Mouse (Mus musculus) layer of hippocampus, postnatal 25 days (tissue): ENCODE measurements around the gene Tnrc6c. TPM values are rescaled to one million over a fixed set of nuclear protein-coding genes. Genes with fewer than 3 reads are reported as not detected.
A peak's percentile ranks its signal among the peaks of the same experiment; 100 is the strongest.

ENCODE experiments used
- DNase-seq, 2 experiments: peaks; one replicate each; pipeline ENCODE4 v3.0.0; 2022; ENCODE audit warnings: mixed read lengths in 2 of 2, low spot score in 1 of 2; ENCODE audit errors: extremely low spot score in 1 of 2
- total RNA-seq, 2 experiments: library from RNA; stranded (reverse); gene quantifications; 2 replicates each; pipeline ENCODE4 v1.2.3; 2021

Tnrc6c gene
- total RNA-seq, 2 experiments from 2014 or later: 53.8 to 76.8 TPM

DNA sequence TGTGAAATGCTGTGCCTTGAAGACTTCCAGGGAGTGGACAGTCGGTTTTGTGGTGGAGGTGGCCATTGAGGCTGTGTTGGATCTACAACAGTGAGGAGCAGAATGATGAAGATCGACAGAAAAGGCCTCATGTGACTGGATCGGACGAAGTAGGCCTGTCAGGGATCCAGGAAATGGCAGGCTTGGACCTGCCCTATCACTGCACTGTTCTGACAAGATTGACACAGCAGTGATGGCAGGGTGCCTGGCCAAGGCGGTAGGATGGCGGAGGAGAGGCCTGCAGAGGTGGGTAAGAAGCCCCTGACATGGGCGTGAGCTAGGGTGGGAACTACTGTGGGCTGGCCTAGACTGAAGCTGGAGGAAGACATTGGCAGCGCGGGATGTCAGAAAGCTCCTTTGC is 110.2 kb downstream of the Tnrc6c start:
- DNase-seq: no peak

DNA sequence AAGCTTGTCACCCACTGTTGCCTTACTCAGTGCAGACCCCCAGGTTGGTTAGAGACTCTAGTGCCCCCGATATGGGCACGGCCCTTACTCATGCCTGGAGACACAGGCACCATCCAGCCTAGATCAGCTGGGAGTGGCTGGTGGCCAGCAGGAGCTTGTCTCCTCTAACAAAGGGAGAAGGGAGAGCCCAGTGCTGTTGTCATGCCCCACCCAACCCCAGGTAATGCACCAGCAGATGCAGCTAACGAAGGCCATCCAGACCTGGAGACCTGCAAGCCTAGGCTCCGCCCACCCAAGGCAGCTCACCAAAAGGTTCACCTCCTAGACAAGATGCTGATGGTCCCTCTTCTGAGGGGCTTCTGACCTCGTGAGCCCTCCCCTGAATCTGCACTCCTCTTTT is 111.3 kb downstream of the Tnrc6c start:
- no peak for DNase-seq

DNA sequence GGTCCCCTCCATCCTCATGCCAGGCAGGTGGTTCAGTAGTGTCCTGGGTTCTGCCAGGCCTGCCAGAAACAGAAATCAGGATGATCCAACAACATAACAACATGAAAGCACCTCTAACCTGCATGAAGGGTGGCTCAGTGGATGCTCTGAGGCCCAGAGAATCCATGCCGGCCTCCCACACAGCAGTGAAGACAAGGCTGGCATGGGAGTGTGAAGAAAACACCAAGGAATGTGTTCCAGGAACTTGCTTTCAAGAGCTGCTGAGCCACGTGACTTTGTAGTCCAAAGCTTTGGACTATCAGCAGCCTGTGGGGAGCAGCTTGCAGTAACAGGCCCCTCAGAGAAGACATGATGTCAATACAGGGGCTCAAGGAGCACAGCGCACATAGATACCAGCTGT is 112.2 kb downstream of the Tnrc6c start:
- DNase-seq: no peak

DNA sequence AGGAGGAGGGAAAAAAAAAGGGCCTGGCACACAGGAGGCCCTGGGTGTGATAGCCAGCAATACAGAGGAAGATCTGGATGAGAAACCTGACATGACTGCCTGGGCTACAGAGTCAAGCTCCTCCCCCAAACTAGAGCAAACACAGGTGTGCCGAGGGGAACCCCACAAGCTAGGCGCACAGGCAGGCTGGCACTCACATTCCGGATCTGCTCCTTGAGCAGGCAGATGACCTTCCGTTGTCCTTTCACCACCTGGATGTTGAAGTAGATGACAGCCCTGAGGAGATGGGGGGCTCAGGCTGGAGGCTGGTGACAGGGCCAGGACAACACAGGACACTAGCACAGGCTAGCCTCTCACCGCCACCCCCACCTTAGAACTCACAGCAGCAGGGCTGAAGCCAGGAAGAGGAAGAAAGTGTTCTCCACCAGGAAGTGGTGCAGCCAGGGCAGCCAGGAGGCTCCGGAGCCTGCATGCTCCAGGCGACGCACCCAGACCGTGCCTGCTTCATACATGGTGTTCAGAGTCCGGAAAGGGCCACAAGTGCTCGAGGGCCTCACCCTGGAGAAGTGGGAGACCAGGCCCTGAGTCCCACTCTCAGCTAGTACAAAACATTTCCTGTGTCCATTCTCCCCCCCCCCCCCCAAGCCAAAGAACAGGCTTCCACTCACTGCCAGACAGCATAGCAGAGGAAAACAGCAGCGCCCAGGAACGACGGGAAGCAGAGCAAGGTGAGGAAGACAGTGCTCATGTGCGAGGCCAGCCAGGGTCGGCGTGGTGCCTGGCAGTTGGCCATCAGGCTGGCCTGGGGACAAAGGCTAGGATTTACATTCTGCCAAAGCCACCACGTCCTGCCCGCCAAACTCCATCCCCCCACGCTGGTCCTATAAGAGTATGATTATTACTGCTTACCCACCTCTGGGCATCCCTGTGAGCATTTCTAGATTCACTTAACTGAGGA is 114.9 kb downstream of the Tnrc6c start:
- no peak for DNase-seq

DNA sequence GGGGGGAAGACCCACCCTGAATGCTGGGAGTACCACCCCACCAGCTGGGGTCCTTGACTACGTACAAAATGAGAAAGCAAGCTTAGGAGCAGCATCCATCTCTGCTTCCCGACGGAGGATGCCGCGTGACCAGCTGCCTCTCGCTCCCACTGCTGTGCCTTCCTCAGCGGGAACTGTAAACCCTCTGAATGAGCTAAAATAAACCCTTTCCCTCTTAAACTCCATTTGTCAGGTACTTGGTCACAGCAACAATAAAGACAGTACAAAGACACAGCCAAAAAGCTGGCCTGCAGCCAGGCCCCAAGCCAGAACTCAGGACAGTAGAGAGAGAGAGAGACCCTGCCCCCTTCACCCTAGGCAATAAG is 115.6 kb downstream of the Tnrc6c start:
- DNase-seq: no peak

DNA sequence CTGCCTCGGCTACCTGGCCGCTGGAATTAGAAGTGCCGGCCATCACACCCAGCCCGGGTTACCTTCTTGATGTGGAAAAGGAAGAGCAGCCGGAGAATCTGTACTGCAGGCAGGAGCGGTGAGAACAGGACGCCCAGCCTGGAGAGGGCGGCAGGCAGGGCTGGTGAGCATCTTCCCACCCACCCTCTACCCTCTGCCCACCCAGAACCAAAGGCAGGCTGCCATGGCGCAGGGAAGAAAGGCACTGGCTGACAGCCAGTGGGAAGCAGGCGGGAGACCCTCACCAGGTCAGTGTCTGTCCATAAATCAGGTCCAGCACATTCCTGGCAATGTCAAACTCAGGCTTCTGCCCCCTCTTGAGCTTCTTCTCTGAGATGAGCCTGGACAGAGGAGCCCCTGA is 116.3 kb downstream of the Tnrc6c start:
- no peak for DNase-seq

DNA sequence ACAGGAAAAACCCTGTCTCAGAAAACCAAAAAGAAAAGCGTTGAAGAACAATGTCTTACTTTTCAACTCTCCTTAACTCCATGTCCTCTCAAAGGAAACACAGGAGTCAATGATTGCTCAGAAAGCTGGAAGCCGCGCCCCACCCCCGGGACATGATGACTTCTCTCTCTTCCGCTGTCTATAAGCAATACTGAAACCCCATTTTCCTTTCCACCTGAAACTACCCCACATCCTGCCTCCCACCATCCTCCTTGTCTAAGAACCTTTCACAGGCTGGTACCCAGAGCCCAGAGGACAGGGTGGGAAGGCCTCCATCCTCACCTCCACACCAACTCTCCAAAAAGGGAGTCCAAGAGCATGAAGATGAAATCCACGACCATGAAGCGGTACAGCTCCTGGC is 118.3 kb downstream of the Tnrc6c start:
- no peak for DNase-seq

DNA sequence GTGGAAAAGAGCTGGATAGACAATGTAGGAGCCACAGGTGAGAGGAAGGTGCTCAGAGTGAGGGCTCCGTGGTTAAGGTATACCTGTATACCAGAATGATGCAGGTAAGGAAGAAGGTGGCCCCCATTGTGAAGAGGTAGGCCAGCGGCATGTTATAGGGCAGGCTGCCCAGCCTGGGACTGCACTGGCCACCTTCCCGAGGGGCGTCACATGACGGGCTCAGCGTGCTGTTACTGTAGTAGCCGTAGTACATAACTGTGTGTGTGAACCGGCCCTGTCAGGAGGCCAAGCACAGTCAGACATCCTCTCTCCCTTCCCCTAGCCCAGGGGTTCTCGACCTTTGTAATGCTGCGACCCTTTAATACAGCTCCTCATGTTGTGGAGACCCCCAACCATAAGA is 120.8 kb downstream of the Tnrc6c start:
- DNase-seq: no peak

DNA sequence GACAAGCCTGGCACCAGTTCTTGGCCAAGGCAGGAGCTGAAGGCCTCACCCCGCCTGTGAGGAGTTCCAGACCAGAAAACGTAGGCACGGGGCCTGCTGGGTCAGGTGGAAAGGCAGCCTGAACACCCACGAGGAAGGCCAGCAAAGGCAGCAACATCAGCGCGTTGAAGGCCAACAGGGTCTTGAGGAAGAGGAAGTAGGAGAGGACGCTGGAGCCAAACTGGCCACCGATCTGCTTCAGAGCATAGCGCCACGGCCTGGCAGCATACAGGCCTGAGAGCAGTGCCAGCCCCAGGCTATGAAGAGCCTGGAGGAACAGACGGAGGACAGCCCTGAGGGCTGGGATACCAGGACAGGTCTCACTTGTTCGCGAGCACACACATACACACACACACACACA is 121.5 kb downstream of the Tnrc6c start:
- no peak for DNase-seq

DNA sequence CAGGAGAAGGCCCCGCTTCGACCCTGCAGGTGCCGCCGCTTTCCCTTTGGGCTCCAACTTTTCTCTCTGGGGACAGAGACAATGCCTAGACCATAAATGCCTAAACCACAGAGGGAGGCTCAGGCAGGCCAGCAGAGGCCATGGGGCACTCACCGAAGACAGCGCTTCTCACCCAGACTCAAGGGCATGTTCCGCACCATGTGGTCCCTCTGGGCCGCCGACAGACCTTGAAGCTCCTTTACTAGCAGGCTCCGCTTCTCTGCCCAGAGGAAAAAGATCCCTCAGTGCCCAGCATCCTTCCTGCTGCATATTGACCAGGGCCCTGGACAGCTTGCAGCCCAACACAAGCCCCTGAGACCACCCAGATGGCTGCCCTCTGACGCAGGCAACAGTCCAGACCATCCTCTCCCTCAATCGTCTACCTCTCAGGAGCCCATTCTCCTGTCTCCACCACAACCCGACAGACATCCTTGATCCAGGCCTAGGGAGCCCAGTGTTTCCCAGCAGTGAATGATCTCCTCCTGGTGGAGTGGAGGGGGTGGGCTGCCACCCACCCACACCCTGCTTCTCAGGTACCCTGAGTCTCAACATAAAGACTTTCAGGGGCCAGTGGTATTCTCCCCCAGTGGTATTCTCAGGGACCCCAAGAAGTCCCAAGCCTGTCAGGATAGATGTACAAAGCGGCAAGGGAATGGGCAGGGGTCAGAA is 122.2 kb downstream of the Tnrc6c start:
- DNase-seq: no peak

DNA sequence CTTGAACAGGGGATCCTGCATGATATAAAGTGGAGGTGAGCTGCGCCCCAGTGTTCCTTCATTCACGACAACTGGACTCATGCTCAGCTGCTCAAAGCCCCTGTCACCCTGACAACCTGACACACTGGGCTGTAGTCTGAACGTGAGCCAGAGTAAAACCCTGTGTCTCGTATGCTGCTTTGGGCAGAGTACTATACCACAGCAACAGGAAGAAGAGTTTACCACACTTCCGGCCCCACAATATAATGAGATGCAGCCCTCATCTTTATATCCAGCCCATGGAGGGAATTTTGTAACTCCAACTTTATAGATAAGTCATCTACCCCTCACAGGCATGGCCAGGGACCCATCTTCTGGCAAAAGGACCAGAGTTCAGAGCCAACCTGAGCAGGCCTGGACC is 123.0 kb downstream of the Tnrc6c start:
- DNase-seq: no peak

DNA sequence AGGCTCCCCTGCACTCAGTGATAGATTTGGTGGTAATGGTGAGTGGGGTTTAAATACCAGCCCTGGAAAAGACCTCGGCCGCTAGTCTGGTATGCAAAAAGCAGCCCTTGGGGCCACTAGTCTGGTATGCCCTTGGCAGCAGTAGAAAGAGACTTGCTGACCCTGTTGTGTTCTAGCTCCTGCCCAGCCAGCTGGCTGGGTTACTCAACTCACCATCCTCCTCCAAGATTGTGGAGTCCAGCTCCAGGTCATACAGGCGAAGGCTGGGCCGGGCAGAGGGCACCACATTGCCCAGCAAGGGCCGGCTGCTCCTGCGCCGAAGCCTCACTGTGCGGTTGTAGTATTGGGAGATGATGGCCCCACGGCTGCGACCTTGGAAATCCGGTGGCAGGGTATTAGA is 123.9 kb downstream of the Tnrc6c start:
- DNase-seq: no peak

DNA sequence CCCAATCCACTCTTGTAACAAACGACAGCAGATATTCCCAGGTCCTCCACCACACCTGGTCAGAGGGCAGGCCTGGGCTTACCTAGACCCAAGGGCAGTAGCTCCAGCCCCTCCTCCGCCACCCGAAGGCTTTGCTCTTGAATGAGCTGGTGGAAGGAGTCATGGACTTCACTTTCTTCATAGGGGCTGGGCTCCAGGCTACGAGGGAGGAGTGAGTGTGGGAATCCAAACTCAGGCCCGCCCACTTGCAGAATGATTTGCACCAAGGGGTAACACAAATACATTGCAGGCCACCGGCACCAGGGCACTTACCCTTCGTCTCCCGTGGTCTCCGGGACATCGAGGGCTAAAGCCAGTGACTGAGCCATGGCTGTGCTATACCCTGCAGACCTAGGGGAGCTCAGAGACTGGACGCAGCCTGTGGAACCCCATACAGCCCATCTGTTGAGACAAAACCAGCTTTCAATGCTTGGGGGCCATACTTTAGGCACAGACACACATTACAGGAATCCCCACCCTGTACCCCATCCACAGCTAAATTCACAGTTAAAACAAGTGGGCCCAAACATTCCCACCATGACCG is 124.9 kb downstream of the Tnrc6c start:
- DNase-seq: no peak

DNA sequence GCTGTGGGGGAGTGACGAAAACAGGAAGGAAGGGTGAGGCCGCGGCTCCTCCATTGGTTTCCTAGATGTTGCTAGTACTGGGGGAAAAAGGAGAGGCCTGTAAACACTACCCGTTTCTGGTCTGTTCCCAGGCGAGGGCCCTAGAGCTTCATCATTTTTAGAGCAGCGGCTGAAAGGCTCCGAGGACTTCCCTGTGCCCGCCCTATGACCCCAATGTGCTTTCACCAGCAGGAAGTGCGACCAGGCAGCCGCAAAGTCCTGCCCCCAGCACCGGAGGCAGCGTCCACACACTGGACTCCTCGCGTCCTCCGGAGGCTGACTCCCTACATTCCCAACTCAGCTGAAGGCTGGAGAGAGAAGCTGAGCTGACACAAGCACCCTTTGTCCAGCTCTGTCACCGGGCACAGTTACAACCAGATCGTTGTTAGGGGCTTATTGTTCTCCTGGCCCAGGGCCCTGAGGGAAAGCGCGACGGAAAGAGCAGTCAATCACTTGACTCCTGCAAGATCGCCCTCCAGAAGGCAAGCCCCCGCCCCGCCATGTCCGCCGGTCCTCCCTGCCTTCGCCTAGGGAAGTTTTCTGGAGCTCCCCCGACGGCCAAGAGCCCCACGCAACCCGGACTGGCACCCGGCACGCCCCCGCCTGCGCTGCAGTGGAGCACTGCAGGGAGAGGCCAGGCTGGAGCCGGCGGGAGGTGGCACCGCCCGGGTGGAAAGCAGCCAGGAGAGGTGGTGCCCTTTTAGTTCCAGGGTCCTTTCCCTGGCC is 125.5 kb downstream of the Tnrc6c start:
- no peak for DNase-seq

DNA sequence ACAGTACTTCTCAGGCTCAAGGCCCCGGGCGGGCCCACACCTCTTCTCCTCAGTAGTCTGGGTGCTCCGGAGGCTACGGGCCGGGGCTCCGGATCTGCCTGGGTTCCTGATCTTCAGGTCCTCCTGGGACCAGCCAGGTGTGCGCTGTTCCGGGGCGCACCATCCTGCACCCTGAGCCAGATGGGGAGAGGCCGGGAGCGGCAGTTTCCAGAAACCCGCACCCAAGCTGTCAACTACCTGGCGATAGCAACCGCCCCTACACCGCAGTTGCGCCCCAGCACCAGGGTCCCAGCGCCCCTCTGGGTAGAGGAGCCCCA is 126.1 kb downstream of the Tnrc6c start:
- no peak for DNase-seq

DNA sequence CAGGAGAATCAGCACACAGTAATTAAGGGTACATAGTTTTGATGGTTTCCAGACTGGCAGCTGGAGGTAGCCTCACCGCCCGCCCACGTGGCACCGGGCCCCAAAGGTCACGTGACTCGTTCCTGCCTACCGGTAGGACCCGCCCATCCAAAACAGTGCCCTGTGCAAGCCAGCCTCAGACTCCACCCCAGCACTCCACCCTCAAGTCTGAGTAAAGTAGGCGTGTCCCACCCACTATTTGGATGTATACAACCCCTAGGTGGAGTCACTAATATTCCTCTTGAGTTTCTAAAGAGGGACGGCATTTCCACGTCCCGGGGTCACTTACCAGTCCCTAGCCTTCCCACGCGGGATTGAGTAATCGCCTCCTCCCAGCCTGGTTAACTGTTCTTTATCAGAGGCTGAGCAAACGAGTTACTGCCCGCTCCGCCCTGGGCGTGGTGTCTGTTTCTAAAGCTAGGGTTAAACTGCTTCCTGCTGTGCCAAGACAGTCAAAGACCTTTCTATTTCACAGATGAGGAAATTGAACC is 126.6 kb downstream of the Tnrc6c start:
- no peak for DNase-seq

DNA sequence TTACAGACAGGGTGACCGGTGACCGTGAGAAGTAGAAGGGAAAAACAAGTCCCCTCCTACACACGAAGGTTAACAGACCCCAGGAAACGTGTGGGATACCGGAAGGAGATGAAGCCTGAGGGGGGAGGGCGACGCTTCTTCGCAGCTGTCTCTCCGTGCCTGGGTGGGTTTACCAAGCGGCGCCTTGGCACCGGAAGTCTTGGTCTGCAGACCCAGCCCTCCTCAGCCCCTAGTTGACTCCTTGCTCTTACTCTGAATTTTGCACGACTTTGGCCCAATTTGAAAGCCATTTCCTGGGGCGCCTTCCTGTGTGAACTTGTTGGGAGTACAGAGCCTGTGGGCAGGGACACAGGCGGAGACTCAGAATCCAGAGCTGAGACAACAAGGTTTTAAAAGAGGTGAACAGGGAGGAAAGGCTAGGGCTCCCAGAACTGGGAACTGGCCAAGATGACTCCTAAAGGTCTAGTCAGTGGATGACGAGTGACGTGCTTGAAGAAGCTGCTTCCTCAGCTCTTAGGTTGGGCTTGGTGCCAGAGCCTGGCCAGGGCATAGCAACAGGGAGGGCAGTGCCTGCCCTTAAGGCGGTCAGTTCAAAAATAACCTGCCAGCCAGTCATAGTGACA is 127.2 kb downstream of the Tnrc6c start:
- DNase-seq: no peak

DNA sequence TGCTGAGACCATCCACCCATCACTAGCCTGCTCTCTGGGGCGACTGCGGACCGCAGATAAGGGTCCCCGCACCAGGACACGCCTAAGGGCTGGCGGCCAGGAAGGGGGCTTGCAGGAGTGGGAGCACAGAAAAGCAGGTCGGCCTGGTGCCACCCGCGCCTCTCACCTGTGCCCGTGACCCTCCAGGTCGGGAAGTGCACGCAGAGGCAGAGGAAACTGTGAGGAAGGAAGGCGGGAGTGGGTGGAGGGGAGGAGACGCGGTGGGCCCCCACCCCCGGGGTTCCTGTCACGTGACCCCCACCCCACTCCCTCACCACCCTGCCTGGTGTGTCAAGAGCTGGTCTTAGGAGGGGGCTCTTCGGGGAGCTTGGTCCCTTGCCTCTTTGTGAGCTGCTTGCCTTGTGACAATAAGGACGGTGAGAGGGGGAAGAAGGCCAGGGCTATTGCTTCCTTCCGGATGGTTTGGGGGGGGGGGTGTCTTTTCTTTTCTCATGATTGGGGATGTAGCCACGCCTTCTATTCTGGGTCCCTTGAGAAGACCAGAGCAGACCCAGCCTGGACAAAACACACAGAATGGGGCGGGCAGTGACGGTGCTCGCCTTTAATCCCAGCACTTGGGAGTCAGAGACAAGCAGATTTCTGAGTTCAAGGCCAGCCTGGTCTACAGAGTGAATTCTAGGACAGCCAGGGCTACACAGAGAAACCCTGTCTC is 128.1 kb downstream of the Tnrc6c start, which contains the start of the genes Tmc8 and Tmc6:
Gene Tmc8 (plus strand): TSS at position 84 of the 712 bp plus-strand sequence.
Gene Tmc6 (minus strand): TSS at position 206 of the 712 bp plus-strand sequence.
- DNase-seq: no peak

DNA sequence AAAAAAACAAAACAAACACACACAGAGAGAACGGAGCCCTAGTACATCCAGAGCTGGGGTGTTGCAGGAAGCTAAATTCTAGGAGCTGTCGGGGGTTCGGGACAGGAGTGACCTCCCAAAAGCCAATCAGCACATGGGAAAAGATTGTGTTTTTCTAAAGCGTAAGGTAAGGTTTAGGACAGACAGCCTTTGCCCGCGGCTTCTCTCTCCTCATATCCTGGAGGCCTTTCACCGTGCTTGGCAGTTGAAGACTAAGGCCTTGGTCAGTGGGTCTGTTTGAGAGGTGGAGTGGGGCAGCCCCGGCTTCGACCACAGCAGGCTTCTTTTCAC is 128.6 kb downstream of the Tnrc6c start:
- no peak for DNase-seq

DNA sequence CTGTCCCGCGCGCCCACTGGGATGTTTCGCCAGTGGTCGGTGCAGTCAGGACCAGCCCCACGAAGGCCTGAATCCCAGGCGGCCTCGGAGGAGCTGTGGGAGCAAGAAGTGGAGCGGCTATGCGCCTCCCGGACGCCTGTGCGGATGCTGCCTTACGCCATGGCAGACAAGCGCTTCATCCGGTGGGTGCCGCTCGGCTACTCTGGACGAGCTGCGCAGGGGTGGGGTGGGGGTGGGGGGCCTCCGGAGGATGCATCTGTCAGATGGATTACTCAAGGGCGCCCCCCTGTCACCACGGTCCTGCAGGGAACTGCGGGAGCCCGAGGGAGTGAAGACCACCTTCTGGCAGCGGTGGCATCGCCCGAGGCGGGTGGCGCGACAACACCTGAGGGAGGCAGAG is 129.0 kb downstream of the Tnrc6c start:
- peak; percentile 34 to 65 for DNase-seq
